Mouse (Mus musculus) lung, postnatal 25 days (tissue): ENCODE data around the gene Emid1.

Experiments used
- DNase-seq: peaks from one replicate; pipeline ENCODE4 v3.0.0; 2022; ENCODE audit warnings: low spot score

Gene Emid1

DNA sequence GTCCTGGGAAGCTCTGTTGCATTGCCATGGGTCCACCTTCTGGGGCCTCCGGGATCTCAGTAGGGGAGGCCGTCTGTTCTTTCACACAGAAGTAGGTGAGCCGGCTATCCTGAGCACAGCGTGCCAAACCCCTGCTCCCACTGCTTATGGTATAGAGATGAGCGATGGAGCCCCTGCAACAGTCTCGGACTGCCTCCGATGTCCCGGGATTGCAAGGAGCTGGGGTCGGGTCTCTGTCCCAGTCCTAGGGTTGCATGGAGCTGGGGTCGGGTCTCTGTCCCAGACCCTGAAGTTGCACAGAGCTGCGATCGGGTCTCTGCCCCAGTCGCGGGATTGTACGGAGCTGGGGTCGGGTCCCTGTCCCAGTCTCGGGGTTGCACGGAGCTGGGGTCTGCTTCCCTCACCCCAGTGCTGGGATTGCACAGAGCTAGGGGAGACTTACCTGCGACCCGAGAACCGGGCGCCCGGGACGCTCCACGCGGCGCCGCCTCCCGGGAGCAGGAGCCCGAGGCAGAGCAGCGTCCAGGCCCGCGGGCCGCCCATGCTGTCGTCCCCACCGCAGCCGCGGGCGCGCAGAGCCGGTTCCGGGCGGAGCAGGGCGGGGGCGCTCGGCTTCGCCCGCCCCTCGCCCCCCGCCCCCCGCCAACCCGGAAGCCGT is at the start of gene Emid1:
Gene Emid1, minus strand, starts transcription at position 578 of the 658 bp plus-strand sequence.
- DNase-seq = no peak

DNA sequence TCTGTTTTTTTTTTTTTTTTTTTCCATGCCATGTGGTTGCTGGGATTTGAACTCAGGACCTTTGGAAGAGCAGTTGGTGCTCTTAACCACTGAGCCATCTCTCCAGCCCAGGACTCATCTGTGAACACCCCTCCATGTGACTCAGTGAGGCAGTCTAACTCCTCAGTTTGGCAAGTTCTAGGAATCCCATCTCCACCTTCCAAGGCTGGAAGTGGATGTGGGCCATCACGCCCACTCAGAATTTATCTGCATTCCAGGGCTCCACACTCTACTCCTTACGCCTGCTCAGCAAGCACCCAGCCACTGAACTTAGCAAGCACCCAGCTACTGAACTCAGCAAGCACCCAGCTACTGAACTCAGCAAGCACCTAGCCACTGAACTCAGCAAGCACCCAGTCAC is 47.8 kb upstream of the Emid1 start:
- DNase-seq = no peak

DNA sequence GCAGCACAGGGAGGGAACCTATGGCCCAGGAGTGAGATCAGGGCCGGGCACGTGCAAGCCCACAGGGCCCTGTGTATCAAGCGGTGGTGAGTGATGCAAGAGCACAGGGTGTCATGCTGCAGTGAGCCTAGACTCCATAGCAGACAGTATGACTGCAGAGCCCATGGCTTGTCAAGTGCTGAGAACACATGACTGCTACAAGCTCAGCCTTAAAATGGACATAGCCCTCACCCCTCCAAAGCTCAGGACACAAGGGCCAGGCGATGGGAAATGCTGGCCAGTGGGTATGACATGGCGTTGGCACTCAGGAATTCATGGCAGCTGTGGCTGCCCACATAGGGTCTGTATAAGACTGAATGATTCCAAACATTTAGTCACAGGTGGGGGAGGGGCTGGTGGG is 45.0 kb upstream of the Emid1 start:
- no peak for DNase-seq

- no peak for DNase-seq
Measured at GRCm38 (mm10) chr11:5196583-5196982, 44.5 kb upstream of the Emid1 start.

DNA sequence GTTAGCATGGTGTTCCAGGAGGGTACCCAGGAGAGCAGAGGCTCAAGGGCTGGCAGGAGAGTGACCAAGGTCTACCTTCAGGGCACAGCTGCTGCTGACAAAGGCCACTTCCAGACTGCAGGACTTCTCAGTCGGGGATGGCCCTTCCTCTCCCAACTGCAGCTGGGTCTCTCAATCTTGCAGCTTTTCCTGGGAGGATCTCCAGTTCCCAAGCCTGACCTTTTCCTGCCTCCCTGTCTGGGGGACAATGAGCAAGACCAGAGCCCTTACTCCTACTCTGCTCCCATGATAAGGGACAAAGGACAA is 41.5 kb upstream of the Emid1 start:
- DNase-seq = no peak

DNA sequence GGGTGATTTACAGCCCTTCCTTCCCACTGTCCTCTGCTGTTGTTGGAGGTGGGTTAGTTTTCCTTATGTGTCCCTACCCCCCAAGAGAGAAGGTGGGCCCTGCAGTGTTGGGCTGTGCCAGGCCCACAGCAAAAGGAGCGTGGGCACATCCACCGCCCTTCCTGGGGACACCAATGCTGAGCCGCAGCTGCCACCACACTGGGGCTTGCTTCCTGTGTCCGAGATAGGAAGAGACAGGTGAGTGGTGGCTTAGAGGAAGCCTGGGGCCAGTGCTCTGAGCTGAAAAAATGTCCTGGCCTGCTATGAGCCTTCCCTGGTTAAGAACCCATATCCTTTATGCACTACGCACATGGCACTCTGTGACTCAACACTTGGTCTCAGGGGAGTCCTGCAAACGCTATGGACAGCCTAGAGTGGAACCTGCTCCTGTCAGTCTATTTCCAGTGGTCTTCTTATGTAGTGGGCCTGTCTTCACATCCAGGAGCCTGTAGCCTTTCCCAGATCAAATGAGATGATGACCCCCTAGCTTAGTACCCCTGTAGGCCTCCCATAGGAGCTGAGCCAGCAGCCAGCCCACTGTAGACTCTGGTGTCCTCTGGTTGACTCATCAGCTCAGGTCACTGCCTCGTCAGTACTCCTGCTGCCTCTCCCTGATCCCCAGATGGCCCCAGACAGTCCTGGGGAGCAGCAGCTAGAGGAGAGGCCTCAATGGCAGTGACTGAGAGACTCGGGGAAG is 41.0 kb upstream of the Emid1 start:
- DNase-seq = no peak

DNA sequence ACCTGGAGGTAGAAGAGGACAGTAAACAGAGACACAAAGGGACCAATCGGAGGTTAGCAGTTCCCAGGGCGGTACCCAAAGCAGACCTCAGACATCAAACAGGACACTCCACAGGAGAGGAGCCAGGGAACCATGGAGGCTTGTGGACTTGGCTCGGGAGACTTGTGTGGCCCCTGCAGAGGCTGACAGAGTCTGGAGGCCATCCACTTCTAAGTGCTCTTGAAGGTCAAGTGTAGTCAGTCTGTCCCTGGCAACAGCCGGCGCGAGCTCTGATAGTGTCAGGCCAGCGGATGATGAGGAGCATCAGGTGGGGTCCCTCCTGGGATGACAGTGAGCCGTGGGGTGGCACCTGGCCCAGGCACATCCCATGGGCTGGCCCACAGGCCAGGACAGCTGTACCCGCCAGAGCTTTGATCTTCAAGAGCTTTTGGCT is 40.0 kb upstream of the Emid1 start:
- DNase-seq = no peak

DNA sequence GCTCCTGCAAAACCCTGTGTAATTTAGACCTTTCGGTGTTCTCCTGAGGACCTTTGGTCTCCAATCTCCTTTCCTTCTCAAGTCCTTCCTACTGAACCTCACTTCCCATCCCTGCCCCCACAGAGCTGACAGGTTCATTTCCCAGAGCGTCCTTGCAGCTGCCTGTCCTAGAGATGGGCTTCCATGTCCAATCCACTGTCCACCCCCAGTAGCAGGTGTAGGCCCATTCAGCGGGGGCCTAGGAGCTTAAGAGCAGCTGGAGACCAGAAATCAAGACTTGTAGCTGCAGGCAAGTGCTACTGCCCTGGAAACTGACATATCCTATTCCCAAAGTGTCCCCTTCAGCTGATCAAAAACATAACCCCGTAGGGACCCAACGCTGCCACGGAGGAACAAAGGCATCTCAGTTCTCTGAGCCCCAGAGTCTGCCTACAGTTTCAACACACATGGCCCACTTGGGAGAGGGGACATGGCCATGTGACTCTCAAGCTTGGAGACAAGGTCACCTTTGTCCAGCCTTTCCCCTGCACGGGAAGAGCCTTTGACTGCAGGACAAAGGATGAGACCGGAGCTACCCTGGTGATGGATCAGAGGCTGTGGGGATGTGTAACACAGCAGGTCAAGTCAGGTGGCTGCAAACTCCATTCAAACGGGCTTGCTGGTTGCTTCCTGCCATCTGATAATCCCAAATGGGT is 37.3 kb upstream of the Emid1 start:
- DNase-seq = no peak

GRCm38 (mm10) chr11:5188170-5188569 is 36.1 kb upstream of the Emid1 start:
- no peak for DNase-seq

DNA sequence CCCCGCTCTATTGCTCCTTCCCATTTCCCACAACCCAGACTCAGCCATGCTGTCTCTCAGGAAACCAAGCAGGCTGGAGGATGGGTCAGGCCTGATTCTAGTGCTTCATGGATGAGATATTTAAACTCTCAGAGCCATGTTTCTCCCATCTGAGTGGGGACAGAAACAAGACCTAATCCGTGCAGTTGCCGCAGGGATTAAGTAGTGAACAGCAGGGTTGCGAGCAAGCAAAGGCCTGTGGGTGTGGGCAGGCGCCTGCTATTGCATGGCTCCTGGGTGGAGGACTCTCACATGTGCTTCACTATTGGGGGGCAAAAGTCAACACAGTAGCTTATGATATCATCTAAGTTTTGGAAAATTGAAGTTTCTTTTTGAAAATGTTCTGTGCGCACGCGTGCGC is 32.8 kb upstream of the Emid1 start:
- DNase-seq = no peak

GRCm38 (mm10) chr11:5184250-5184649 is 32.2 kb upstream of the Emid1 start:
- DNase-seq = no peak

GRCm38 (mm10) chr11:5182870-5183269 is 30.8 kb upstream of the Emid1 start:
- no peak for DNase-seq

DNA sequence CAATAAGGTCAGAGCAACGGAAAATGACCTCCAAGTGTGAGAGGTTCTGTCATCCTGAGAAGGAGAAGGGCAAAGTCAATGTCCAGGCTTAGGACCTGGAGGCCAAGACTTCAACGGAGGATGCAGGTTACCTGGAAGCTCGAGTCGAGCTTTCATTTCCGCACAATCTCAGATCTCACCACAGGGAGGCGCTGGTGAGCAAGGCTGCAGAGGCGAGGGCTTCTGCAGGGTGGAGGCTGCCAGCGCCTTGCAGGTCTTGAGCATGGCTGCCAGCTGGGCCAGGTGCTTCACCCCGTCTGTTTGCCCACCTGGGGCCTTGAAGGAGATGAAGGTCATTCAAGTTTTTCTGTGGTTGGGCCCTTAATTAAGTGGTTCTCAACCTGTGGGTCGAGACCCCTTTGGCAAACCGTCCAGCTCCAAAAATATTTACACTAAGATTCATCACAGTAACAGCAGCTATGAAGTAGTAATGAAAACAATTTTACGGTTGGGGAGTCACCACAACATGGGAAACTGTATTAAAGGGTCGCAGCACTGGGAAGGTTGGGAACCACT is 29.9 kb upstream of the Emid1 start:
- DNase-seq = peak; percentile 89

DNA sequence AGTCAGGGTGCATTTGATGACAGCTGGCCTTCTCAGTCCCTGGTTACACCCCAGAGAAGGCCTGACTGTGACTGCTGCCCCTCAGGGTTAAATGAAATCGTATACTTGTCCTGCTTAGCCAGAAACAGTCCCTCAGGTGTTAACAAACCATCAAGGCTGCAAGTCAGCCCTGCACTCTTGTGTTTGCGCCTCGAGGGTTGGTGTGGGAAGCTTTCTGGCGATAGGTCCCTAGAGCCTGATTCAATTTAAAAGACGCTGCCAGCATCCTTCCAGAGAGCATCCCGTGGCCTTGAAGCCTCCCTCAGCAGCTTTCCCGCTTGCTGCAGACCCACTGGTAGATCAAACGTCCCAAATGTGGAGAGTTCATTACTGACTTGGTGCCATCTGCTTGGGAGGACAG is 27.3 kb upstream of the Emid1 start:
- DNase-seq = no peak

DNA sequence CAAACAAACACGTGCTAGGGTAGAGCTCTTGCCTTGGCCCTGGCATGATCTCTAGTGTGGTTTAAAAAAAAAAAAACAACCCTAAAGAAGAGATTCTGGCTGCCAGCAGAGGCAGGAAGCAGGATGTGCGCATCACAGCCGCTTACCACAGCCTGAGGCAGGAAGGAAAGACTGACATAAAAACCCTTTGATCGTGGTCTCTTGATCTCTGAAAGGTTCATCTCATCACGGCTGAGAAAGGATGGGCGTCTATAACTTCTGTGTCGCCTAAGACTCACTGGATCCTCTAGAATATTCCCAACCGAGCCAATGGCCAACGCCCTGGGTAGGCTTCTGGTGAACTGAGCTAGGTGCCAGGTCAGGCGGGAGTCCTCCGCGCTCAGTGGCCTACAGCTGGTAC is 25.1 kb upstream of the Emid1 start:
- DNase-seq = peak; percentile 62

- DNase-seq = no peak
Measured at GRCm38 (mm10) chr11:5176685-5177084, 24.6 kb upstream of the Emid1 start.

GRCm38 (mm10) chr11:5175866-5176265 is 23.8 kb upstream of the Emid1 start:
- DNase-seq = no peak

DNA sequence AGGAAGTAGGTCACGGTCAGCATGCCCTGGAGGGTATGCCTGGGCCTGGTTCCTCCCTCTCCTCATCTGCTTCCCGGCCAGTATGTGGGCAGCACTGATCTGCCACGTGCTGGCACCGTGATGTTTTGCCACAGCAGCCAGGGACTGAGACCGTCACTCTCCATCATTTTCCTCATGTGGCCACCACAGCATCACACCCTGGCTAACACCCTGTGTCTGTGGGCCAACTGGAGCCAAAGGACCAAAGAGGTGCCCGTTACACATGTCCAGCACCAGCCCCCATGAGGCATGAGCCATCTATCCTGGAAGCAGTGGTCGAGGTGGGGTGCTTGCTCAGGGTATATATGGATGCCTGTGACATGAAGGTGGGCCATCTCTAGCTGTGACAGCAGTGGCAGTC is 23.1 kb upstream of the Emid1 start:
- DNase-seq = no peak

DNA sequence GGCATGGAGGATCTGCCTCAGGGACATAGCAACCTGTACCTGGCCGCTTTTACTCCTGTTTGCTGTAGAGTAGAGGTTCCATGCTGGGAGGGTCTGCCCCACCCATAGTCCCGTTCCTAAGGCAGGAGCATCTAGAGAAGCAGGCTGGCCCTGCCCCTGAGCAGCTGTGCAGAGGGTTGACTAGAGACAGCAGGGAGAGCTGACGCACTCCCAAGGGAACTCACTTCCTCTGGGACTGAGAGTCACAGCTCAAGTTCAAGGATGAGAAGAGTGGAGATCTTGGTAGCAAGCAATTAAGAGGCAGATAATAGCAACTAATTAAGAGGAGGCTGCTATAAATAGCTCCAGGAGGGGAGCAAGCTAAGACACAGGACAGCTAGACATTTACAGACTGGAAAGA is 20.8 kb upstream of the Emid1 start:
- DNase-seq = no peak

- no peak for DNase-seq
Measured at GRCm38 (mm10) chr11:5167311-5167710, 15.3 kb upstream of the Emid1 start.

DNA sequence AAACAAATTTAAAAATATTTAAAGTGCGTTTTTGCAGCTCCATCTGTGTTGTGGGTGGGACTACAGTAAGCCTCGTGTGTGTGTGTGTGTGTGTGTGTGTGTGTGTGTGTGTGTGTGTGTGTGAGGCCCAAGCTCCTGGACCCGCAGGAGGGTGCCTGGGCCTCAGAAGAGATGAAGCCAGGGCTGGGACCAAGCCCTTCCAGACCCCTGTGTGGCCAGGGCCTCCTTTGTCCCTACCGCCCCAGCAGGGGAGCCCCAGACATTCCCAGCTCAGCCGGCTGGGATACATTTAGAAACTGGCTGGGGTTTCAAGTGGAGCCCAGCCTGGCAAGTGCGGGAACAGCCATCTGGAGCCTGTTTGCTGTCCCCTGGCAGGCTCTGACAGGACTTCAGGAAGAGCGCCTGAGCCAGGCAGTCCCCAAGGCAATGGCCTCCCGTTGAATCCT is 13.4 kb upstream of the Emid1 start:
- peak; percentile 41 for DNase-seq

GRCm38 (mm10) chr11:5164310-5164709 is 12.3 kb upstream of the Emid1 start:
- DNase-seq = no peak

GRCm38 (mm10) chr11:5163421-5163820 is 11.4 kb upstream of the Emid1 start:
- no peak for DNase-seq
